Mouse (Mus musculus): ENCODE data around the gene Slc25a31. TPM values are rescaled to one million over a fixed set of nuclear protein-coding genes. Genes with fewer than 3 reads are reported as not detected.

Gene Slc25a31
- polyA plus RNA-seq, 1 experiment from 2014 or later = 0.19 TPM

- peak within 1 kb of the TSS; percentile 61 for H3K9ac ChIP-seq
- H3K4me1 ChIP-seq = no peaks in the 10 kb centered on the region
- 29% methylated on average over 16 of the region's 16 CpGs for WGBS
- H3K27ac ChIP-seq = peak within 1 kb of the TSS; percentile 67
- H3K9me3 ChIP-seq = no peaks in the 10 kb centered on the region
- peak within 1 kb of the TSS; percentile 70 for H3K4me3 ChIP-seq (replicated peaks)
- ATAC-seq (ENCODE audit: insufficient read depth, low FRiP score, low read depth) = no peak
- H3K4me2 ChIP-seq = peak within 1 kb of the TSS; percentile 98
- H3K27me3 ChIP-seq (replicated peaks) = no peaks in the 10 kb centered on the region
- H3K36me3 ChIP-seq = no peaks in the 10 kb centered on the region
Measured at GRCm38 (mm10) chr3:40744024-40744835, 35.6 kb downstream of the Slc25a31 start, which contains the start of gene Hspa4l. Gene Hspa4l (plus strand): TSS chr3:40744495.

DNA sequence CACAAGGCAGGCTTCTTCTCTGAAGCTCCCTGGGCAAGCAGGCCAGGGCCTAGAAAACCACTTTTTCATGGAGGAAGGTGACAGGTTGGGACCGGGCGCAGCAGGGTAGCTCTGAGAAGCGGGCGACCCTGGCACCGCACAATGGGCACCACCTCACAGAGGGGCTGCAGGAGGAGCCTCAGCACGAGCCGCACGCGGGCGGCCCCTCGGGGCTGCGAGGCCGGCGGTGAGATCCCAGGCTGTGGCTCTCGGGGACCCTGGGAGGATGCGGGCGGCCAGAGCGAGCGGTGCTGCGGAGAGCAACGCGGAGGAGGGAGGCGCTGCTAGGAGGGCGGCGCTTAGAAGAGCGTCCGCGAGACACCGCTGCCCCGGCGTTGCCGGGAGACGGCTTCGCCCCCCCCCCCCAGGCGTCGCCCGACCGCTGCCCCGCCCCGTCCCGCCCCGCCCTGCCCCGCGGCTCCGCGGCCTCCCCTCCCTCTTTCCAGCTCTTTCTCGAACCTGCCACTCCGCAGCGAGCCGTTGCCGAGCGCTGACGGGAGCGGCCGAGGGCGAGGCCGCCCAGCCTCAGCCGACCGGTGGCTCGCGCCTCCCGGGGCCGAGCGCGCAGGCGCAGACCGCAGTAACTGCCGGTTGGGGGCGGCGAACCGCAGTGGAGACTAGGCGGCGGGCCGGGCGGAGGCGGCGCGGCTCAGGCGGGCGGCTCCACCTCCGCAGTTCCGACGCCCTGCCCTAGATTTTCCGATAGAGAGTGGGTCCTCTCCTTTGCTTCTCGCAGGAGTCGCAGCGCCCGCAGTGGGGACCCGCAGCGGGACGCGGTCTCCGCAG, 36.4 kb downstream of the Slc25a31 start:
- H3K4me2 ChIP-seq = peak overlapping the region; percentile 98
- H3K27ac ChIP-seq = peak overlapping the region; percentile 67
- no peaks in the 10 kb centered on the region for H3K36me3 ChIP-seq
- peak overlapping the region; percentile 61 for H3K9ac ChIP-seq
- H3K4me1 ChIP-seq = no peaks in the 10 kb centered on the region
- ATAC-seq (ENCODE audit: insufficient read depth, low FRiP score, low read depth) = peak; percentile 95
- H3K27me3 ChIP-seq (replicated peaks) = no peaks in the 10 kb centered on the region
- WGBS = under 1% methylated on average over 64 of the region's 93 CpGs
- no peaks in the 10 kb centered on the region for H3K9me3 ChIP-seq
- peak overlapping the region; percentile 70 for H3K4me3 ChIP-seq (replicated peaks)

DNA sequence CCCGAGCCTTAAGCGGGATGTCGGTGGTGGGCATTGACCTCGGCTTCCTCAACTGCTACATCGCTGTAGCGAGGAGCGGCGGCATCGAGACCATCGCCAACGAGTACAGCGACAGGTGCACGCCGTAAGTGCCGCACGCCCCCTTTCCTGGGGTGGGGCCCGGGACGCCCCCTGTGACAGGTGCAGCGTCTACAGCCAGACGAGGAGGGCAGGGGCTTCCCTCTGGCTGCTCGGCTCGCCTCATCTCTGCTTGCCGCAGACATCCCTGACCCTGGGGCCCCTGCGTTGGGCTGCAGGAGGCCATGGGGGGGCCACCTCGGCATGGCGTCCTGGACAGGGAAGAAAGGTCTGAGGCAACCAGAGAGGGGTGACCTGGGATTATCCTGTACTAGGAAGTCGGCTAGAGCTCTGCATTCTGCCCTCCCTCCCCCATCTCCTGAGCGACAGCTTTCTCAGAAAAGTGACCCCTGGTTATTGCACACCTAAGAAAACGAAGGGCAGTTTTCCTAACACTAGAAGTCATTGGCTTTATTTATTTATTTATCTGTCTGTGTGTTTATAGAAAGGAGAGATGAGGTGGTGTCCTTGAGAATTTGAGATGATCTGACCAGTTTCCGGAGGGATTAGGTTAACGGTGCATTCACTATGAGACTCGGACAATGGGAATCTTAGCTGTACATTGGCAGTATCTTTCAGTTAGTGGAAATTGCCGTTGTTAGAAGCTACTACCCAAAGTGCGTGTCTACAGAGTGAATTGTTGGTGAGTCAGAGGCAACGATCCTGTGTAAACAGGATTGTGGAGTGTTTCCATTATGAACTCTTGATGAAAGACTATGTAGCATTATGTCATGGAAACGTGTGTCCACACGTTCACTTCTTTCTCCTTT, 37.2 kb downstream of the Slc25a31 start:
- 3% methylated on average over 37 of the region's 37 CpGs for WGBS
- H3K27me3 ChIP-seq (replicated peaks) = no peaks in the 10 kb centered on the region
- H3K9ac ChIP-seq = peak overlapping the region; percentile 61; the same call in 1 of the 2 replicates
- H3K9me3 ChIP-seq = no peaks in the 10 kb centered on the region
- peak overlapping the region; percentile 65 for H3K27ac ChIP-seq
- peak; percentile 13 for ATAC-seq (ENCODE audit: insufficient read depth, low FRiP score, low read depth)
- peak overlapping the region; percentile 98 for H3K4me2 ChIP-seq
- H3K4me3 ChIP-seq (replicated peaks) = peak overlapping the region; percentile 70
- H3K4me1 ChIP-seq = no peaks in the 10 kb centered on the region
- no peaks in the 10 kb centered on the region for H3K36me3 ChIP-seq

GRCm38 (mm10) chr3:40760746-40761145, 52.1 kb downstream of the Slc25a31 start:
- WGBS = 86% methylated on average over 3 of the region's 3 CpGs

GRCm38 (mm10) chr3:40761312-40761711, 52.7 kb downstream of the Slc25a31 start:
- Histone ChIP-seq H3K36me3 (no peaks in the 10 kb centered on the region), H3K9me3 (no peaks in the 10 kb centered on the region), H3K4me3 (replicated peaks) (no peak overlapping the region), H3K9ac (no peak overlapping the region), H3K27ac (no peak overlapping the region), H3K4me2 (no peak overlapping the region), H3K27me3 (replicated peaks) (no peaks in the 10 kb centered on the region), H3K4me1 (no peaks in the 10 kb centered on the region)
- no peak for ATAC-seq (ENCODE audit: insufficient read depth, low FRiP score, low read depth)
- 87% methylated on average over 2 of the region's 2 CpGs for WGBS

More at GRCm38 (mm10) chr3:40760746-40761145, 52.1 kb downstream of the Slc25a31 start:
- no peaks in the 10 kb centered on the region for H3K36me3 ChIP-seq
- H3K4me2 ChIP-seq = no peak overlapping the region
- no peaks in the 10 kb centered on the region for H3K9me3 ChIP-seq
- H3K27me3 ChIP-seq (replicated peaks) = no peaks in the 10 kb centered on the region
- no peak overlapping the region for H3K27ac ChIP-seq
- no peak overlapping the region for H3K4me3 ChIP-seq (replicated peaks)
- H3K9ac ChIP-seq = no peak overlapping the region
- H3K4me1 ChIP-seq = no peaks in the 10 kb centered on the region
- ATAC-seq (ENCODE audit: insufficient read depth, low FRiP score, low read depth) = no peak

Other genes starting within 250 kb of the Slc25a31 start
- gene Intu, start 177.6 kb upstream of the Slc25a31 start, polyA plus RNA-seq (2015; fragmentation: Nextera tagmentation; extraction: Ambion mirVana) = 2.4 and 3.0 TPM in 2 replicates
- gene Hspa4l, start 35.6 kb downstream of the Slc25a31 start, polyA plus RNA-seq (2015; fragmentation: Nextera tagmentation; extraction: Ambion mirVana) = 14.3 and 15.0 TPM in 2 replicates
- gene Plk4, start 91.2 kb downstream of the Slc25a31 start, polyA plus RNA-seq (2015; fragmentation: Nextera tagmentation; extraction: Ambion mirVana) = 45.9 and 47.8 TPM in 2 replicates
- gene Mfsd8, start 138.0 kb downstream of the Slc25a31 start, polyA plus RNA-seq (2015; fragmentation: Nextera tagmentation; extraction: Ambion mirVana) = 5.7 and 6.3 TPM in 2 replicates
- 7.9 and 8.9 TPM in 2 replicates for gene Abhd18, start 138.1 kb downstream of the Slc25a31 start, polyA plus RNA-seq (2015; fragmentation: Nextera tagmentation; extraction: Ambion mirVana)
- gene 1700034I23Rik, start 193.7 kb downstream of the Slc25a31 start, polyA plus RNA-seq (2015; fragmentation: Nextera tagmentation; extraction: Ambion mirVana) = 0.19 and 0.23 TPM in 2 replicates
- gene Larp1b, start 241.0 kb downstream of the Slc25a31 start, polyA plus RNA-seq (2015; fragmentation: Nextera tagmentation; extraction: Ambion mirVana) = 8.1 and 10.1 TPM in 2 replicates

All from stomach, embryonic 15.5 days (tissue).